Mouse (Mus musculus) spleen, postnatal 14 days (tissue): ENCODE results near the gene Zfp61.

Source experiments
- DNase-seq, 2 experiments: peaks; one replicate each; pipeline ENCODE4 v3.0.0; 2021 to 2022; ENCODE audit warnings: low spot score in 2 of 2

Zfp61 gene

GRCm38 (mm10) chr7:24260000-24260312, 41.1 kb downstream of the Zfp61 start:
- no peak for DNase-seq

GRCm38 (mm10) chr7:24259306-24259999, 41.6 kb downstream of the Zfp61 start:
- DNase-seq, result no peak

GRCm38 (mm10) chr7:24254633-24255474, 46.2 kb downstream of the Zfp61 start, which contains the start of gene Zfp108:
Zfp108 (plus strand) TSS chr7:24254794.
- peak in 1 of 2 experiments; percentile 6 for DNase-seq

GRCm38 (mm10) chr7:24253779-24254615, 47.0 kb downstream of the Zfp61 start:
- no peak for DNase-seq
